Mouse (Mus musculus): ENCODE measurements around the gene Mad2l2. TPM values are rescaled to one million over a fixed set of nuclear protein-coding genes. Genes with fewer than 3 reads are reported as not detected.
A peak's percentile ranks its signal among the peaks of the same experiment; 100 is the strongest.

The Mad2l2 gene
- total RNA-seq (2022), result 10 to 100 TPM; 15.8 to 18.8 (median 16.4) TPM

- DNase-seq (ENCODE audit: low spot score in 2 of 2), result no peak
Measured at GRCm38 (mm10) chr4:148130133-148130532, at the start of gene Mad2l2. Gene Mad2l2 (plus strand): TSS chr4:148130384.

GRCm38 (mm10) chr4:148080597-148080973 lies 49.6 kb upstream of the Mad2l2 start:
- no peak for DNase-seq (ENCODE audit: low spot score in 2 of 2)

- DNase-seq (ENCODE audit: low spot score in 2 of 2), result no peak
Measured at GRCm38 (mm10) chr4:148081201-148081600, 49.0 kb upstream of the Mad2l2 start.

- DNase-seq (ENCODE audit: low spot score in 2 of 2), result no peak
Measured at GRCm38 (mm10) chr4:148082257-148083044, 47.7 kb upstream of the Mad2l2 start.

- DNase-seq (ENCODE audit: low spot score in 2 of 2), result no peak
Measured at GRCm38 (mm10) chr4:148083176-148083899, 46.8 kb upstream of the Mad2l2 start.

- no peak for DNase-seq (ENCODE audit: low spot score in 2 of 2)
Measured at GRCm38 (mm10) chr4:148084261-148084714, 45.9 kb upstream of the Mad2l2 start.

GRCm38 (mm10) chr4:148085131-148085906 lies 44.9 kb upstream of the Mad2l2 start:
- DNase-seq (ENCODE audit: low spot score in 2 of 2), result no peak

GRCm38 (mm10) chr4:148085907-148086305 lies 44.3 kb upstream of the Mad2l2 start:
- DNase-seq (ENCODE audit: low spot score in 2 of 2), result no peak

GRCm38 (mm10) chr4:148087091-148087906 lies 42.9 kb upstream of the Mad2l2 start:
- DNase-seq (ENCODE audit: low spot score in 2 of 2), result no peak

GRCm38 (mm10) chr4:148087907-148088527 lies 42.2 kb upstream of the Mad2l2 start, which contains the start of gene Agtrap:
Gene Agtrap (minus strand): TSS chr4:148088031.
- DNase-seq (ENCODE audit: low spot score in 2 of 2), result peak; percentile 82 to 91

GRCm38 (mm10) chr4:148089166-148089565 lies 41.0 kb upstream of the Mad2l2 start:
- no peak for DNase-seq (ENCODE audit: low spot score in 2 of 2)

- DNase-seq (ENCODE audit: low spot score in 2 of 2), result no peak
Measured at GRCm38 (mm10) chr4:148091181-148091580, 39.0 kb upstream of the Mad2l2 start.

- DNase-seq (ENCODE audit: low spot score in 2 of 2), result no peak
Measured at GRCm38 (mm10) chr4:148092551-148093271, 37.5 kb upstream of the Mad2l2 start.

GRCm38 (mm10) chr4:148094161-148094560 lies 36.0 kb upstream of the Mad2l2 start:
- DNase-seq (ENCODE audit: low spot score in 2 of 2), result no peak

- DNase-seq (ENCODE audit: low spot score in 2 of 2), result no peak
Measured at GRCm38 (mm10) chr4:148095081-148095480, 35.1 kb upstream of the Mad2l2 start.

- DNase-seq (ENCODE audit: low spot score in 2 of 2), result no peak
Measured at GRCm38 (mm10) chr4:148097936-148098335, 32.2 kb upstream of the Mad2l2 start.

GRCm38 (mm10) chr4:148098666-148099065 lies 31.5 kb upstream of the Mad2l2 start:
- no peak for DNase-seq (ENCODE audit: low spot score in 2 of 2)

- DNase-seq (ENCODE audit: low spot score in 2 of 2), result peak in 1 of 2 experiments; percentile 66
Measured at GRCm38 (mm10) chr4:148101801-148102527, 28.2 kb upstream of the Mad2l2 start.

- no peak for DNase-seq (ENCODE audit: low spot score in 2 of 2)
Measured at GRCm38 (mm10) chr4:148104146-148104545, 26.0 kb upstream of the Mad2l2 start.

Measured in left cerebral cortex, adult 8-10 months (tissue).